Mouse (Mus musculus): ENCODE results near the gene Mrpl10.

The Mrpl10 gene

GRCm38 (mm10) chr11:97025721-97026344 lies 15.5 kb upstream of the Mrpl10 start:
- in situ Hi-C loops (cut with MboI; ENCODE audit: low sequenced_read_pairs) = no loop called here

- in situ Hi-C loops (cut with MboI; ENCODE audit: low sequenced_read_pairs) = no loop called here
These were observed 11.5 kb upstream of the Mrpl10 start, which contains the start of gene Scrn2 for GRCm38 (mm10) chr11:97029686-97030417. Scrn2 (plus strand) TSS chr11:97029938.

GRCm38 (mm10) chr11:97030426-97030825 lies 10.9 kb upstream of the Mrpl10 start:
- in situ Hi-C loops (cut with MboI; ENCODE audit: low sequenced_read_pairs) = no loop called here

- in situ Hi-C loops (cut with MboI; ENCODE audit: low sequenced_read_pairs) = no loop called here
These were observed 9.4 kb upstream of the Mrpl10 start for GRCm38 (mm10) chr11:97031977-97032376.

- in situ Hi-C loops (cut with MboI; ENCODE audit: low sequenced_read_pairs) = no loop called here
These were observed 8.9 kb upstream of the Mrpl10 start for GRCm38 (mm10) chr11:97032499-97032898.

- in situ Hi-C loops (cut with MboI; ENCODE audit: low sequenced_read_pairs) = no loop called here
These were observed 7.6 kb upstream of the Mrpl10 start for GRCm38 (mm10) chr11:97033781-97034180.

GRCm38 (mm10) chr11:97036141-97036540 lies 5.2 kb upstream of the Mrpl10 start:
- in situ Hi-C loops (cut with MboI; ENCODE audit: low sequenced_read_pairs) = no loop called here

- in situ Hi-C loops (cut with MboI; ENCODE audit: low sequenced_read_pairs) = no loop called here
These were observed 2.5 kb upstream of the Mrpl10 start for GRCm38 (mm10) chr11:97038881-97039280.

- in situ Hi-C loops (cut with MboI; ENCODE audit: low sequenced_read_pairs) = no loop called here
These were observed 899 bp upstream of the Mrpl10 start for GRCm38 (mm10) chr11:97040301-97041021.

- in situ Hi-C loops (cut with MboI; ENCODE audit: low sequenced_read_pairs) = no loop called here
These were observed 3.5 kb downstream of the Mrpl10 start for GRCm38 (mm10) chr11:97044902-97045301.

- in situ Hi-C loops (cut with MboI; ENCODE audit: low sequenced_read_pairs) = no loop called here
These were observed 4.5 kb downstream of the Mrpl10 start for GRCm38 (mm10) chr11:97045861-97046260.

GRCm38 (mm10) chr11:97048090-97048650 lies 6.8 kb downstream of the Mrpl10 start:
- in situ Hi-C loops (cut with MboI; ENCODE audit: low sequenced_read_pairs) = no loop called here

- in situ Hi-C loops (cut with MboI; ENCODE audit: low sequenced_read_pairs) = no loop called here
These were observed 8.2 kb downstream of the Mrpl10 start for GRCm38 (mm10) chr11:97049492-97050085.

- in situ Hi-C loops (cut with MboI; ENCODE audit: low sequenced_read_pairs) = no loop called here
These were observed 9.0 kb downstream of the Mrpl10 start, which contains the start of gene Osbpl7 for GRCm38 (mm10) chr11:97050216-97050943. Osbpl7 (plus strand) TSS chr11:97050628.

GRCm38 (mm10) chr11:97050944-97051586 lies 9.7 kb downstream of the Mrpl10 start:
- in situ Hi-C loops (cut with MboI; ENCODE audit: low sequenced_read_pairs) = no loop called here

- in situ Hi-C loops (cut with MboI; ENCODE audit: low sequenced_read_pairs) = no loop called here
These were observed 10.9 kb downstream of the Mrpl10 start for GRCm38 (mm10) chr11:97052219-97052646.

- in situ Hi-C loops (cut with MboI; ENCODE audit: low sequenced_read_pairs) = no loop called here
These were observed 22.0 kb downstream of the Mrpl10 start for GRCm38 (mm10) chr11:97063274-97063920.

GRCm38 (mm10) chr11:97063921-97064295 lies 22.5 kb downstream of the Mrpl10 start:
- in situ Hi-C loops (cut with MboI; ENCODE audit: low sequenced_read_pairs) = no loop called here

- in situ Hi-C loops (cut with MboI; ENCODE audit: low sequenced_read_pairs) = no loop called here
These were observed 24.4 kb downstream of the Mrpl10 start for GRCm38 (mm10) chr11:97065538-97066295.
